Mouse (Mus musculus) testis, adult 2 months (tissue): ENCODE data around the gene Lrrc31. TPM values are rescaled to one million over a fixed set of nuclear protein-coding genes. Genes with fewer than 3 reads are reported as not detected.

ENCODE experiments used
- H3K27ac ChIP-seq: fragments of 200-500 bp; 2 replicates; pipeline ENCODE4 v1.5.1; 2012; ENCODE audit warnings: low read depth, low read length; ENCODE audit not compliant: control insufficient read depth, insufficient read depth
- H3K27me3 ChIP-seq: fragments of 200-500 bp; 2 replicates; pipeline ENCODE4 v1.6.1; 2012; ENCODE audit warnings: mild to moderate bottlenecking, low read length, moderate library complexity; ENCODE audit not compliant: control insufficient read depth, insufficient read depth
- H3K36me3 ChIP-seq: fragments of 200-500 bp; 2 replicates; pipeline ENCODE4 v1.6.1; 2012; ENCODE audit warnings: mild to moderate bottlenecking, low read length; ENCODE audit not compliant: control insufficient read depth, insufficient read depth
- H3K4me1 ChIP-seq: fragments of 200-500 bp; 2 replicates; pipeline ENCODE4 v1.6.1; 2012; ENCODE audit warnings: low read length; ENCODE audit not compliant: control insufficient read depth, insufficient read depth
- H3K4me3 ChIP-seq: fragments of 200-500 bp; 2 replicates; pipeline ENCODE4 v1.5.1; 2012; ENCODE audit warnings: low read depth, mild to moderate bottlenecking, low read length, moderate library complexity, mixed read lengths; ENCODE audit not compliant: control insufficient read depth
- CTCF ChIP-seq: fragments of 200-500 bp; IDR thresholded peaks from 2 replicates; pipeline ENCODE4 v1.5.1; 2012; ENCODE audit warnings: low read depth, mild to moderate bottlenecking, inconsistent platforms, low read length, moderate library complexity; ENCODE audit not compliant: control insufficient read depth, insufficient read depth, insufficient replicate concordance
- POLR2A ChIP-seq: fragments of 200-500 bp; IDR thresholded peaks from 2 replicates; pipeline ENCODE4 v1.6.1; 2012; ENCODE audit warnings: low read depth, mild to moderate bottlenecking, inconsistent platforms, low read length, moderate library complexity; ENCODE audit not compliant: control insufficient read depth
- polyA plus RNA-seq: library from polyadenylated mRNA; depleted of rRNA; stranded (reverse); fragments of >200 nt; gene quantifications from 2 replicates; pipeline ENCODE4 v1.2.3, GENCODE M21; 2012; rRNA removed

The Lrrc31 gene
- polyA plus RNA-seq, 1 experiment, result not detected

DNA sequence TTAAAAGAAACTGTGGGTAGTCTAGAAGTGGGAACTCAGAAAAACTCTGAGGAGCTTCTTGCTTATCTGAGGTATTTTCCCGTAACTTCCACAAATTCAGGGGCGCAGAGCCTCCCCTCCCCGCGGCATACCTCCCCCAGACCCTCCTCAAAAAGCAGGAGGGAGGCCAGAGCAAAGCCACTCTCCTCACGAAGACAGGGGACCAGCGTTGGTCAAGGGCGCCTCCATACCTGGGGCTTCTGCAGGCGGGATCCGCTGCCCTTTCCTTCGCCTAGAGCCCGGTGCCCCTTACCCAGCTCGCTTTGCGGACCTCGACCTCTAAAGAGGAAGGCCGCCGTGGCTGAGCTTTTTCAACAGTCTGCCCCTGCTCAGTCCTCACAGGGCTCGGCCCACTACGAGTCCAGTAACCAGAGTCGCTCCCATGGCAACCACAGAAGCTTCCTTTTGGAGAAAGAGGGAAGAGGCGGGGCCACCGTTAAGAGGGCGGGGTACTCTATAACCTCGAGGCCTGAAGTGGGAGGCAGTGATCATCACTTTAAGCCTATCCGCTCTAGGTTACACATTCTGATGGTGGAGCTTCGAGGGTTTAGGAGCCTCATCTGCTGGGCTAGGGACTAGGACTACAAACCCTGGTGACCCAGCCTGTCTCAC lies 52.1 kb downstream of the Lrrc31 start, which contains the start of gene Lrrc34:
Gene Lrrc34 (minus strand): TSS at position 430 of the 651 bp plus-strand sequence.
- TF ChIP-seq POLR2A (peak; percentile 82), CTCF (no peak)
- peak within 1 kb of the TSS; percentile 94 for H3K4me3 ChIP-seq
- peak within 1 kb of the TSS; percentile 81 for H3K27ac ChIP-seq
- 0 out of 2 replicates have a peak, but pooled peaks cover 3% of the 10 kb centered on the region for H3K36me3 ChIP-seq
- no peaks in the 10 kb centered on the region for H3K27me3 ChIP-seq
- H3K4me1 ChIP-seq, result peaks cover 11% of the 10 kb centered on the region

DNA sequence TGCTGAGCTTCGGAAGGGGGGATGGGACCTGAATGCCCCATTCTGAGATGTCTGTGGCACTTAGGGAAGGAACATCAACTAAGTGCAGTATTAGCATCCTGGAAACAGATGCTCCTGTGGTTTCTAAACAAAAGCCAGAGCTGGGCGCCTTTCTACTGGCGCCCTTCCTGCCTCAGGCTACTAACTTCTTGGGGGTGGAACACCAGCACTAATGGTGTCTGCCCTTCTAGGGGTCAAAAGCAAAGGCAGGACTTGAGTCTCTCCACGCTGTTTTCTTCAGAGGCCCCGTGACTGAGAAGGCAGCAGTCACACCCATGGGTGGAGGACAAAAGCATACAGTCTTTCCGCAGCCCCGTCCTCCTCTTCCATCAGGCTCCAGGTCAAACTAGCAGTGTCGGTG lies 52.9 kb downstream of the Lrrc31 start:
- H3K27ac ChIP-seq, result no peak overlapping the region
- peaks cover 11% of the 10 kb centered on the region for H3K4me1 ChIP-seq
- peak overlapping the region; percentile 89 for H3K4me3 ChIP-seq

DNA sequence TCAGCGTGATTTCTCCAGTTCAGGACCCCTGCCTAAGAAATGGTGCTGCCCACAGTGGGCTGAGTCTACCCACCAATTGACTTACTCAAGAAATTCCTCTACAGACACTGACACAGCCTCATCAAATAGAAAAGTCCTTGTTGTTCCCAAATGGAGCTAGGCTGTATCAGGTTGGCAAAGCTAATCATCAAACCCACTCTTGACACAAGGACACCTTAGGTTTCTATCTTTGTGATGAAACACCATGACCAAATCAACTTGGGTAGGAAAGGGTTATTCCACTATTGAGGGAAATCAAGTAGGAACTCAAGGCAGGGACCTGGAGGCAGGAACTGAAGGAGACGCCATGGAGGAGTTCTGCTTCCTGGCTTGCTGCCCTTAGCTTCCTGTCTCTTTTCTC lies 55.4 kb downstream of the Lrrc31 start, which contains the start of gene Lrriq4:
Gene Lrriq4 (plus strand): TSS at position 301 of the 400 bp plus-strand sequence.
- H3K27me3 ChIP-seq, result no peaks in the 10 kb centered on the region
- H3K36me3 ChIP-seq, result peaks cover 3% of the 10 kb centered on the region; the same call in 1 of the 2 replicates
- peak within 1 kb of the TSS; percentile 67 for H3K4me3 ChIP-seq
- TF ChIP-seq POLR2A, result no peak
- TF ChIP-seq CTCF, result no peak
- H3K27ac ChIP-seq, result no peak within 1 kb of the TSS
- H3K4me1 ChIP-seq, result peaks cover 3% of the 10 kb centered on the region

More for the DNA sequence above, 52.9 kb downstream of the Lrrc31 start:
- no peaks in the 10 kb centered on the region for H3K27me3 ChIP-seq
- TF ChIP-seq CTCF, result no peak
- TF ChIP-seq POLR2A, result no peak
- 0 out of 2 replicates have a peak, but pooled peaks cover 3% of the 10 kb centered on the region for H3K36me3 ChIP-seq

DNA sequence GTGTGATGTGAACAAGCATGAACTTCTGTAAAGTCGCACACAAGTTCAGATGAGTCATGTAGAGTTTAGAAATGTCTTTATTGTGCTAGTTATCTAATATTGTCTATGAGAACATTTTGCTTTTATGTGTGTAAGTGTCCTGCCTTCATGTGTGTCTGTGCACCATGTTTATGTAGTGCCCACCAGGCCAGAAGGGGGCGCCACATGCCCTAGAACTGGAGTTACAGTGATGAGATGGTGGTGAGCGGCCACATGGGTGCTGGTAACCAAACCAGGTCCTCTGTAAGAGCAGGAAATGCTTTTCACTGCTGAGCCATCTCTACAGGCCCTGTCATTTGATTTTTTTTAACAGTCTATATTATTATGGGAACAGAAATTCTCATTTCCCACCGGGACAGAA lies 64.0 kb downstream of the Lrrc31 start:
- TF ChIP-seq POLR2A (no peak), CTCF (peak; percentile 52; the same call in 1 of the 2 replicates)
- Histone ChIP-seq H3K27ac (no peak overlapping the region), H3K36me3 (peaks cover 2% of the 10 kb centered on the region; the same call in 1 of the 2 replicates), H3K4me3 (no peak overlapping the region), H3K27me3 (no peaks in the 10 kb centered on the region), H3K4me1 (no peaks in the 10 kb centered on the region)

DNA sequence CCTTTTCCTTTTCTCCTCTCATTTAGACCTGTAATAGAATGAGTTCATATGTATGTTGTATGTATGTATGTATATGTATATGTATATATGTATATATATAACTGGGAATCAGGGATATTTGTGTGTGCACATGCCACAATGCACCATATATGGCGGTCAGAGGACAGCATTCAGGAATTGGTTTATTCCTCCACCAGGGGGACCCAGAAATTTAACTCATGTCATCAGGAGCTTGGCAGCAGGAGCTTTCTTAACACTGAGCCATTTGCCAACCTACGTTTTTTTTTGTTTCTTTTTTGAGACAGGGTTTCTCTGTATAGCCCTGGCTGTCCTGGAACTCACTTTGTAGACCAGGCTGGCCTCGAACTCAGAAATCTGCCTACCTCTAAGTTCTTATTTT lies 66.0 kb downstream of the Lrrc31 start:
- H3K4me1 ChIP-seq, result no peaks in the 10 kb centered on the region
- peaks cover 2% of the 10 kb centered on the region; the same call in 1 of the 2 replicates for H3K36me3 ChIP-seq
- H3K27me3 ChIP-seq, result no peaks in the 10 kb centered on the region
- TF ChIP-seq CTCF, result no peak
- H3K4me3 ChIP-seq, result no peak overlapping the region
- no peak overlapping the region for H3K27ac ChIP-seq

Other genes starting within 250 kb of the Lrrc31 start
- 0.19 and 0.26 TPM in 2 replicates for gene Mecom, start 151.8 kb downstream of the Lrrc31 start, polyA plus RNA-seq
- 42.8 and 48.8 TPM in 2 replicates for gene Actrt3, start 99.9 kb downstream of the Lrrc31 start, polyA plus RNA-seq
- 6.1 and 6.2 TPM in 2 replicates for gene Mynn, start 97.8 kb downstream of the Lrrc31 start, polyA plus RNA-seq
- gene Lrriq4, start 55.3 kb downstream of the Lrrc31 start, polyA plus RNA-seq, result 45.2 and 45.3 TPM in 2 replicates
- 54.7 and 66.2 TPM in 2 replicates for gene Lrrc34, start 52.0 kb downstream of the Lrrc31 start, polyA plus RNA-seq
- 2.4 and 3.0 TPM in 2 replicates for gene Samd7, start 46.5 kb upstream of the Lrrc31 start, polyA plus RNA-seq
- gene Sec62, start 93.0 kb upstream of the Lrrc31 start, polyA plus RNA-seq, result 6.7 and 9.0 TPM in 2 replicates
- 191 and 218 TPM in 2 replicates for gene Gpr160, start 156.1 kb upstream of the Lrrc31 start, polyA plus RNA-seq